Mouse (Mus musculus): ENCODE measurements around the gene Cc2d1a. TPM values are rescaled to one million over a fixed set of nuclear protein-coding genes. Genes with fewer than 3 reads are reported as not detected.

Cc2d1a gene
- polyA plus RNA-seq, 1 experiment, result 28.8 TPM

DNA sequence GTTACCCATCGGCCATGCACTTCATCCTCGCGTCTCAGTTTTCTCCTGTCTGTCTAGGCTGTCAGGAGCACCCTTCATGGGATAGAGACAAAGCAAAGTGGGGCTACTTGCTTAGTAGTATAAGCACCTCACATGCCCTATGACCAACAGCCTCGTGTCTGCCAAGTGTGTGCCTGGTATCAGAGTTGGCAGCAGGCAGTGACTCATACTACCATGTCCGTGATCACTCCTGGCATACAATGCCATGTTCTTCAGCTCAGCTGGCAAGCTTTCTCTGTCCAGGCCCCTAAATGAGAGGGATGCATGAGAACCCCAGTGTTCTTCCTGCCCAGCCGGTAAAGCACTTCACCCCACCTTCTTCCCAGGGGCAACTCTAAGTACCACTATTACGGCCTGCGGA, 57.2 kb downstream of the Cc2d1a start:
- Histone ChIP-seq H3K27ac (ENCODE audit: insufficient read depth, low read depth, low read length) (no peak overlapping the region), H3K4me3 (ENCODE audit: insufficient read depth, low read length) (no peak overlapping the region), H3K4me1 (ENCODE audit: control insufficient read depth, insufficient read depth, low read length) (no peaks in the 10 kb centered on the region)
- no peak for TF ChIP-seq CTCF (IDR thresholded peaks at IDR 0.05; ENCODE audit: low read depth, low read length)

GRCm38 (mm10) chr8:84089277-84089676, 58.5 kb downstream of the Cc2d1a start:
- no peak for TF ChIP-seq CTCF (IDR thresholded peaks at IDR 0.05; ENCODE audit: low read depth, low read length)
- TF ChIP-seq POLR2A (IDR thresholded peaks at IDR 0.05; ENCODE audit: borderline replicate concordance, low read depth, low read length), result no peak
- no peaks in the 10 kb centered on the region for H3K4me1 ChIP-seq (ENCODE audit: control insufficient read depth, insufficient read depth, low read length)
- H3K4me3 ChIP-seq (ENCODE audit: insufficient read depth, low read length), result no peak overlapping the region
- no peak overlapping the region for H3K27ac ChIP-seq (ENCODE audit: insufficient read depth, low read depth, low read length)

DNA sequence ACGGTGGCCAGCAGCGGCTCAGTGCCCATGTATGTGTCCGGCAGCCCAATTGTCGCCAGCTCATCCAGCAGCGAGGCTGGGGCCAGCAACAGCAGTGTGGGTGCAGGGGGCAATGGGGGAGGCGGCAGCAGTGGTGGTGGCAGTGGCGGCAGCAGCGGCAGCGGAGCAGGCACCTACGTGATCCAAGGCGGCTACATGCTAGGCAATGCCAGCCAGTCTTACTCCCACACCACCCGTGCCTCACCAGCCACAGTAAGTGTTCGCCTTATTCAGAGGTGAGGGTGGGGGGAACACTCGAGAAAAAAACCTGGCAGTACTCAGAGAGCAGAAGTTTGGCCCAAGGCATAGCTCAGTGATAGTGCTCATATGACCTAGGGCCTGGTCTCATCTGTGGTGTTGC, 59.9 kb downstream of the Cc2d1a start:
- Histone ChIP-seq H3K27ac (ENCODE audit: insufficient read depth, low read depth, low read length) (no peak overlapping the region), H3K4me3 (ENCODE audit: insufficient read depth, low read length) (no peak overlapping the region), H3K4me1 (ENCODE audit: control insufficient read depth, insufficient read depth, low read length) (no peaks in the 10 kb centered on the region)
- TF ChIP-seq CTCF (IDR thresholded peaks at IDR 0.05; ENCODE audit: low read depth, low read length), result no peak
- no peak for TF ChIP-seq POLR2A (IDR thresholded peaks at IDR 0.05; ENCODE audit: borderline replicate concordance, low read depth, low read length)

DNA sequence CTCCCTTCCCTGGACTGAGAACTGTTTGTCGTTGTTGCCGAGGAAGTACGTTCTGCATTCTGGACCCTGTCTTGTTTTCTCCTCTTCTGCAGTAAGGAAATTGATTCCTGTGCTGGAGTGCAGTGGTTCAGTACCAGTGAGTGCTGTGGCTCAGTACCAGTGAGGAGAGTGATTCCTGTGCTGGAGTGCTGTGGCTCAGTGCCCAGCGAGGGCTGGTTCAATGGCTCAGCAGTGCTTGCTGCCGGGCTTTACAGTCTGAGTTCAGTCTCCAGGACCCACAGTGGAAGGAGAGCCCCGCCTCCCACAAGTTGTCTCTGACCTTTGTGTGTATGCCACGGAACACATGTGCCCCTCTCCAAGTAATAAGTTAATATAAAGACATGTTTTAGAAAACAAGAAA, 60.6 kb downstream of the Cc2d1a start:
- Histone ChIP-seq H3K4me1 (ENCODE audit: control insufficient read depth, insufficient read depth, low read length) (no peaks in the 10 kb centered on the region), H3K27ac (ENCODE audit: insufficient read depth, low read depth, low read length) (no peak overlapping the region)
- TF ChIP-seq POLR2A (IDR thresholded peaks at IDR 0.05; ENCODE audit: borderline replicate concordance, low read depth, low read length) (no peak), CTCF (IDR thresholded peaks at IDR 0.05; ENCODE audit: low read depth, low read length) (no peak)

GRCm38 (mm10) chr8:84084341-84085115, 63.2 kb downstream of the Cc2d1a start:
- no peak for TF ChIP-seq POLR2A (IDR thresholded peaks at IDR 0.05; ENCODE audit: borderline replicate concordance, low read depth, low read length)
- no peak for TF ChIP-seq CTCF (IDR thresholded peaks at IDR 0.05; ENCODE audit: low read depth, low read length)
- H3K27ac ChIP-seq (ENCODE audit: insufficient read depth, low read depth, low read length), result no peak overlapping the region

More for the DNA sequence above, 60.6 kb downstream of the Cc2d1a start:
- no peak overlapping the region for H3K4me3 ChIP-seq (ENCODE audit: insufficient read depth, low read length)

DNA sequence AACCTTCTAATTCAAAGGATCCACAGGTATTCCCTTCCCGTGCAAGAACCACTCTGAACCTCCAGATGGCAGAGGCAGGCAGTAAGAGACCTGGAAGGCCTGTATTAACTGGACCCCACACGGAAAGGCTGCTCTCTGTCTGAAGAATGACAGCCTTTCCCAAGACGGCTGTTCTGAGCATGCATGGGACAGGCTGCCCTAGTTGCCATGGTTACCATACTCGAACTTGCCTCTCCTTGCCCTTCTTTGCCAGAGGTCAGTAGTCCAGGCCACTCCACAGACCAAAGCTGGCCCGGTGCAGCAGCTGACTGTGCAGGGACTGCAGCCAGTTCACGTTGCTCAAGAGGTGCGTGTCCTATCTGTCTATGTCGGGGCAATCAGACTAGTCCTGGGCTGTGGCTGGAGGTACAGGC, 63.9 kb downstream of the Cc2d1a start:
- Histone ChIP-seq H3K27ac (ENCODE audit: insufficient read depth, low read depth, low read length) (no peak overlapping the region), H3K4me3 (ENCODE audit: insufficient read depth, low read length) (no peak overlapping the region), H3K4me1 (ENCODE audit: control insufficient read depth, insufficient read depth, low read length) (no peaks in the 10 kb centered on the region)
- TF ChIP-seq CTCF (IDR thresholded peaks at IDR 0.05; ENCODE audit: low read depth, low read length) (no peak), POLR2A (IDR thresholded peaks at IDR 0.05; ENCODE audit: borderline replicate concordance, low read depth, low read length) (no peak)

More at GRCm38 (mm10) chr8:84084341-84085115, 63.2 kb downstream of the Cc2d1a start:
- Histone ChIP-seq H3K4me3 (ENCODE audit: insufficient read depth, low read length) (no peak overlapping the region), H3K4me1 (ENCODE audit: control insufficient read depth, insufficient read depth, low read length) (no peaks in the 10 kb centered on the region)

Other genes with a start within 250 kb of the Cc2d1a start
- 0.31 and 2.0 TPM in 2 replicates for gene Adgrl1, start 247.8 kb downstream of the Cc2d1a start, polyA plus RNA-seq (2012; ENCODE audit: insufficient read depth, insufficient read length, missing spikeins)
- gene Gm10644, start 192.7 kb downstream of the Cc2d1a start, polyA plus RNA-seq (2012; ENCODE audit: insufficient read depth, insufficient read length, missing spikeins), result 0.98 and 1.3 TPM in 2 replicates
- gene Asf1b, start 192.4 kb downstream of the Cc2d1a start, polyA plus RNA-seq (2012; ENCODE audit: insufficient read depth, insufficient read length, missing spikeins), result 41.3 and 42.9 TPM in 2 replicates
- 73.1 and 81.8 TPM in 2 replicates for gene Prkaca, start 174.9 kb downstream of the Cc2d1a start, polyA plus RNA-seq (2012; ENCODE audit: insufficient read depth, insufficient read length, missing spikeins)
- gene Samd1, start 150.3 kb downstream of the Cc2d1a start, polyA plus RNA-seq (2012; ENCODE audit: insufficient read depth, insufficient read length, missing spikeins), result 70.3 and 82.9 TPM in 2 replicates
- 0.56 TPM in 1 of 2 replicates, not detected in the other for gene 1700067K01Rik, start 146.4 kb downstream of the Cc2d1a start, polyA plus RNA-seq (2012; ENCODE audit: insufficient read depth, insufficient read length, missing spikeins)
- gene 2210011C24Rik, start 135.8 kb downstream of the Cc2d1a start, polyA plus RNA-seq (2012; ENCODE audit: insufficient read depth, insufficient read length, missing spikeins), result 2.4 and 2.8 TPM in 2 replicates
- not detected in 2 replicates for gene Palm3, start 126.5 kb downstream of the Cc2d1a start, polyA plus RNA-seq (2012; ENCODE audit: insufficient read depth, insufficient read length, missing spikeins)
- 0.68 and 1.7 TPM in 2 replicates for gene Il27ra, start 105.3 kb downstream of the Cc2d1a start, polyA plus RNA-seq (2012; ENCODE audit: insufficient read depth, insufficient read length, missing spikeins)
- not detected in 2 replicates for gene Rln3, start 102.9 kb downstream of the Cc2d1a start, polyA plus RNA-seq (2012; ENCODE audit: insufficient read depth, insufficient read length, missing spikeins)
- 0.58 and 1.0 TPM in 2 replicates for gene Gm10643, start 82.8 kb downstream of the Cc2d1a start, polyA plus RNA-seq (2012; ENCODE audit: insufficient read depth, insufficient read length, missing spikeins)
- gene Rfx1, start 81.1 kb downstream of the Cc2d1a start, polyA plus RNA-seq (2012; ENCODE audit: insufficient read depth, insufficient read length, missing spikeins), result 17.2 TPM in 2 replicates
- 17.2 and 23.7 TPM in 2 replicates for gene Dcaf15, start 43.2 kb downstream of the Cc2d1a start, polyA plus RNA-seq (2012; ENCODE audit: insufficient read depth, insufficient read length, missing spikeins)
- gene Podnl1, start 21.9 kb downstream of the Cc2d1a start, polyA plus RNA-seq (2012; ENCODE audit: insufficient read depth, insufficient read length, missing spikeins), result 0.39 and 0.74 TPM in 2 replicates
- 0.49 and 1.2 TPM in 2 replicates for gene 4930432K21Rik, start 89 bp upstream of the Cc2d1a start, polyA plus RNA-seq (2012; ENCODE audit: insufficient read depth, insufficient read length, missing spikeins)
- not detected in 2 replicates for gene Nanos3, start 37.3 kb upstream of the Cc2d1a start, polyA plus RNA-seq (2012; ENCODE audit: insufficient read depth, insufficient read length, missing spikeins)
- 9.4 and 10.9 TPM in 2 replicates for gene Zswim4, start 89.1 kb upstream of the Cc2d1a start, polyA plus RNA-seq (2012; ENCODE audit: insufficient read depth, insufficient read length, missing spikeins)
- gene D8Ertd738e, start 101.8 kb upstream of the Cc2d1a start, polyA plus RNA-seq (2012; ENCODE audit: insufficient read depth, insufficient read length, missing spikeins), result 164 and 172 TPM in 2 replicates
- gene Mri1, start 109.4 kb upstream of the Cc2d1a start, polyA plus RNA-seq (2012; ENCODE audit: insufficient read depth, insufficient read length, missing spikeins), result 10.0 and 11.6 TPM in 2 replicates
- 22.8 and 27.3 TPM in 2 replicates for gene Ccdc130, start 122.4 kb upstream of the Cc2d1a start, polyA plus RNA-seq (2012; ENCODE audit: insufficient read depth, insufficient read length, missing spikeins)
- 8.9 and 10.3 TPM in 2 replicates for gene Cacna1a, start 240.5 kb upstream of the Cc2d1a start, polyA plus RNA-seq (2012; ENCODE audit: insufficient read depth, insufficient read length, missing spikeins)